Mouse (Mus musculus) CH12.LX (cell line): ENCODE results near the gene Tspan5. TPM values are rescaled to one million over a fixed set of nuclear protein-coding genes. Genes with fewer than 3 reads are reported as not detected.

Experiments used
- DNase-seq: peaks from one replicate; pipeline ENCODE4 v3.0.0-alpha.2; 2013; ENCODE audit errors: extremely low read depth
- H3K27ac ChIP-seq: 2 replicates; pipeline ENCODE4 v1.5.1; 2012; ENCODE audit warnings: low read depth, mild to moderate bottlenecking, control low read depth, moderate library complexity; ENCODE audit not compliant: insufficient read depth
- H3K27me3 ChIP-seq: replicated peaks from 2 replicates; pipeline ENCODE3; 2012; ENCODE audit warnings: inconsistent platforms
- H3K36me3 ChIP-seq, 2 experiments: replicated peaks in 1 of 2; 2 replicates each; pipeline versions ENCODE3 to v1.6.1; 2012; ENCODE audit warnings: inconsistent platforms in 1 of 2, low read length in 1 of 2, mild to moderate bottlenecking in 1 of 2, mixed read lengths in 1 of 2, moderate library complexity in 1 of 2; ENCODE audit not compliant: control insufficient read depth in 1 of 2, insufficient read depth in 1 of 2
- H3K4me1 ChIP-seq, 2 experiments: 2 replicates each; pipeline ENCODE4 v1.6.1; 2012; ENCODE audit warnings: inconsistent platforms in 1 of 2, moderate library complexity in 1 of 2; ENCODE audit not compliant: insufficient read depth in 2 of 2, control insufficient read depth in 1 of 2
- H3K4me2 ChIP-seq: 2 replicates; pipeline ENCODE4 v1.6.1; 2012; ENCODE audit warnings: low read depth, mild to moderate bottlenecking, control low read depth; ENCODE audit not compliant: poor library complexity, insufficient read depth, severe bottlenecking
- H3K4me3 ChIP-seq, 3 experiments: fragments of 150-350 bp in 1 of 3; sonication (generic) in 1 of 3; replicated peaks in 1 of 3; 2 replicates each; pipeline versions ENCODE3 to v1.5.1; 2011 to 2012; ENCODE audit warnings: low read depth in 2 of 3, low read length in 2 of 3, mild to moderate bottlenecking in 2 of 3, moderate library complexity in 2 of 3, control low read depth in 1 of 3, improper control_type of control experiment in 1 of 3, inconsistent platforms in 1 of 3, mixed read lengths in 1 of 3; ENCODE audit not compliant: poor library complexity in 1 of 3
- H3K79me2 ChIP-seq: replicated peaks from 2 replicates; pipeline ENCODE4 v1.6.1; 2012; ENCODE audit warnings: mild to moderate bottlenecking, moderate library complexity; ENCODE audit not compliant: control insufficient read depth, poor library complexity, insufficient read depth, severe bottlenecking; ENCODE audit errors: extremely low read depth
- H3K9ac ChIP-seq: 2 replicates; pipeline ENCODE4 v1.6.1; 2012; ENCODE audit warnings: low read depth, mild to moderate bottlenecking, control low read depth, moderate library complexity; ENCODE audit not compliant: insufficient read depth
- H3K9me3 ChIP-seq: replicated peaks from 2 replicates; pipeline ENCODE3; 2012; ENCODE audit warnings: low read length, inconsistent platforms, mixed read lengths
- ELF1 ChIP-seq: IDR thresholded peaks from 2 replicates; pipeline ENCODE4 v1.6.1; 2014; ENCODE audit warnings: low read depth, mild to moderate bottlenecking, inconsistent platforms, low read length, improper control_type of control experiment
- EP300 ChIP-seq: IDR thresholded peaks from 2 replicates; pipeline ENCODE4 v1.6.1; 2011; ENCODE audit warnings: low read length, improper control_type of control experiment
- HCFC1 ChIP-seq: IDR thresholded peaks from 2 replicates; pipeline ENCODE4 v1.6.1; 2012; ENCODE audit warnings: low read depth, mild to moderate bottlenecking, inconsistent platforms, low read length, improper control_type of control experiment
- KAT2A ChIP-seq: IDR thresholded peaks from 2 replicates; pipeline ENCODE4 v1.6.1; 2012; ENCODE audit warnings: low read length, improper control_type of control experiment, inconsistent platforms; ENCODE audit not compliant: insufficient replicate concordance
- MAFK ChIP-seq: IDR thresholded peaks from 2 replicates; pipeline ENCODE4 v1.6.1; 2011; ENCODE audit warnings: low read length, improper control_type of control experiment; ENCODE audit not compliant: insufficient replicate concordance
- MAX ChIP-seq: IDR thresholded peaks from 2 replicates; pipeline ENCODE4 v1.6.1; 2011; ENCODE audit warnings: low read length, improper control_type of control experiment
- MXI1 ChIP-seq: IDR thresholded peaks from 2 replicates; pipeline ENCODE4 v1.6.1; 2011; ENCODE audit warnings: mild to moderate bottlenecking, low read depth, low read length, improper control_type of control experiment
- MYC ChIP-seq: IDR thresholded peaks from 2 replicates; pipeline ENCODE4 v1.6.1; 2011; ENCODE audit warnings: low read depth, mild to moderate bottlenecking, improper control_type of control experiment, low read length
- NELFE ChIP-seq: IDR thresholded peaks from 2 replicates; pipeline ENCODE4 v1.6.1; 2011; ENCODE audit warnings: low read depth, low read length, improper control_type of control experiment
- SIN3A ChIP-seq: IDR thresholded peaks from 2 replicates; pipeline ENCODE4 v1.6.1; 2012; ENCODE audit warnings: low read length, improper control_type of control experiment, inconsistent platforms
- SMC3 ChIP-seq: IDR thresholded peaks from 2 replicates; pipeline ENCODE4 v1.6.1; 2011; ENCODE audit warnings: low read depth, low read length, improper control_type of control experiment
- TBP ChIP-seq: conservative IDR thresholded peaks from 2 replicates; pipeline ENCODE4 v1.6.1; 2011; ENCODE audit warnings: low read depth, low read length, improper control_type of control experiment
- TCF12 ChIP-seq: IDR thresholded peaks from 2 replicates; pipeline ENCODE4 v1.6.1; 2014; ENCODE audit warnings: low read depth, mild to moderate bottlenecking, inconsistent platforms, low read length, improper control_type of control experiment
- UBTF ChIP-seq: IDR thresholded peaks from 2 replicates; pipeline ENCODE4 v1.6.1; 2012; ENCODE audit warnings: low read depth, mild to moderate bottlenecking, inconsistent platforms, low read length, improper control_type of control experiment, moderate library complexity
- USF1 ChIP-seq: IDR thresholded peaks from 2 replicates; pipeline ENCODE4 v1.6.1; 2014; ENCODE audit warnings: low read depth, mild to moderate bottlenecking, inconsistent platforms, low read length, improper control_type of control experiment
- USF2 ChIP-seq: conservative IDR thresholded peaks from 2 replicates; pipeline ENCODE4 v1.6.1; 2011; ENCODE audit warnings: low read depth, low read length, improper control_type of control experiment
- ZC3H11A ChIP-seq: IDR thresholded peaks from 2 replicates; pipeline ENCODE4 v1.6.1; 2012; ENCODE audit warnings: low read depth, mild to moderate bottlenecking, inconsistent platforms, low read length, improper control_type of control experiment
- dilution Hi-C: fragments of 300-500 bp; cut with MboI; formaldehyde crosslinking; loops from 2 replicates; pipeline ENCODE4 v1.14.3; 2020; ENCODE audit warnings: low sequenced_read_pairs; ENCODE audit not compliant: extremely low pct_unique_long_range_greater_than_20kb, extremely low pct_ligation_motif_present
- in situ Hi-C: fragments of 300-500 bp; cut with MboI; formaldehyde crosslinking; loops from 3 replicates; pipeline ENCODE4 v1.14.3; 2019; ENCODE audit warnings: low sequenced_read_pairs, low pct_ligation_motif_present, low pct_unique_long_range_greater_than_20kb, mixed read lengths
- polyA plus RNA-seq: library from polyadenylated mRNA; unstranded; fragments of >175 nt; gene quantifications from 2 replicates; pipeline ENCODE4 v1.2.1, GENCODE M21; 2012; ENCODE audit warnings: low read depth; ENCODE audit not compliant: insufficient read length
- total RNA-seq, 2 experiments: library from RNA; depleted of rRNA; stranded (reverse); fragments of 300-350 nt in 1 of 2; fragments of >200 nt in 1 of 2; gene quantifications; 2 replicates each; pipeline ENCODE4 v1.2.3; 2012 to 2014

The Tspan5 gene
- total and polyA plus RNA-seq, 3 experiments = 17.2 to 43.1 (median 25.9) TPM

DNA sequence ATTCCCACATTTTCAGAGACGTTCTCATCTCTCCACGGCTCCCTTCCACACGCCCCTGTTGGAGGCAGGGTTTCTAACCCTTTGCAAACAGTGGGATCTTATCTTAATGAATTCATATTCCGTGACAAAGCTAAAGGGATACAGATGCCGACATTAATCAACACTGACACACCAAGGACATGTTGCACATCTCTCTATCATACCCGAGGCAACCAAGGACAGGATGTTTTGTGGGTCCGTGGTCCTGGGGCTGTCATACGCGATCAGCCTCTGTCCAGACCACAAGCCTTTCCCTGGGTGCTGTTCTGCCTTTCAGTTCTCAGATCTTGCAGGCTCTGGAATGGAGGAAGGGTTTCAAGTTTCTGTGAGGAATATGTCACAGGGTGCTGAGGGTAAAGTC is 37.5 kb upstream of the Tspan5 start:
- Histone ChIP-seq H3K27me3 (no peaks in the 10 kb centered on the region), H3K79me2 (no peaks in the 10 kb centered on the region), H3K4me2 (no peak overlapping the region), H3K4me1 (peaks cover 0 to 5% of the 10 kb centered on the region in 2 experiments; a peak in 3 of 4 replicates), H3K27ac (no peak overlapping the region), H3K36me3 (no peaks in the 10 kb centered on the region), H3K4me3 (no peak overlapping the region), H3K9ac (no peak overlapping the region), H3K9me3 (no peaks in the 10 kb centered on the region)
- in situ Hi-C loops (no loop called here), dilution Hi-C loops (no loop called here)
- TF ChIP-seq KAT2A = no peak
- DNase-seq = no peak

DNA sequence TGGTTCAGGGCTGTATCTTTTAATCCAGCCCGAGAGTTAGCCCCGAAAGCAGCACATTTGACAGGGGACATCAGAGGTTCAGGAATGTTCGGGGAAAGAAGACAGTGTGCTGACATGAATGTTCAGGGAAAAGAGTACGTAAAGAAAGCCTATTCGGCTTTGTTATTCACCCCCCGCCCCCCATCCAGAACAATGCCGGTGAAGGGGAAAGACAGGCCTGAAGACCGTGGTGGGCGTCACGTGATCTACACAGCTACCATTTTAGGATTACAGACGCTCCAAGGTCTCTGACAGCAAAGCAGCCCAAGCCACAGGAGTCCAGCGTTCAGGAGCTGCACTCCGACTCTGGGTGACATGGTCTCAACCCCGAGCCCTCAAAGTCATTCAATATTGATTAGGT is 36.1 kb upstream of the Tspan5 start:
- dilution Hi-C loops = no loop called here
- Histone ChIP-seq H3K79me2 (no peaks in the 10 kb centered on the region), H3K36me3 (no peaks in the 10 kb centered on the region), H3K4me3 (no peak overlapping the region), H3K4me2 (no peak overlapping the region), H3K9ac (no peak overlapping the region), H3K9me3 (no peaks in the 10 kb centered on the region), H3K27ac (no peak overlapping the region), H3K4me1 (peaks cover 0 to 5% of the 10 kb centered on the region in 2 experiments; a peak in 3 of 4 replicates), H3K27me3 (no peaks in the 10 kb centered on the region)
- in situ Hi-C loops = no loop called here
- no peak for DNase-seq
- TF ChIP-seq USF1 (peak; percentile 28; the same call in 1 of the 2 replicates), EP300 (no peak), NELFE (no peak), UBTF (no peak), ELF1 (no peak), USF2 (no peak; the same call in 1 of the 2 replicates)

DNA sequence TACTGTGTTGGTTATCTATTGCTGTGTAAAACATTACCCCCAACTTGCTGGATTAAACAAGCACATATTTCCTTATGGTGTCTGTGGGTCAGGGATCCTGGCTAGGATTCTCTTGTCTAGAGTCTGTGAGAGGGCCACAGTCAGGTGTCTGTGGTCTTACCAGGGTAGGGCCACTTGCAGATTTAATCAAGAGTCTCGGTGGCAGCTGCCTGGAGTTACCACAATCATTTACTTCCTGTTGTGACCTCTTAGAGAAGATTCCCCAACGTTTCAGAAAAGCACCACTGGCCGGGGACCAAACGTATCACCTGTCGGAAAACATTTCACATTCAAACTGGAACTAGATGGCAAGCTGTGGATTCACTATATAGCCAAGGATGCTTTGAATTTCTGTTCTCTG is 32.8 kb upstream of the Tspan5 start:
- DNase-seq = no peak
- TF ChIP-seq SMC3 (no peak), MAX (no peak), ELF1 (no peak), MXI1 (no peak), NELFE (no peak), SIN3A (no peak), TBP (no peak), MYC (no peak), MAFK (no peak), HCFC1 (no peak), TCF12 (no peak), ZC3H11A (no peak)
- TF ChIP-seq, all 38 proteins: peak for 0
- H3K36me3 ChIP-seq = no peaks in the 10 kb centered on the region
- H3K4me2 ChIP-seq = no peak overlapping the region
- H3K27ac ChIP-seq = no peak overlapping the region
- dilution Hi-C loops = no loop called here
- peaks cover 0 to 3% of the 10 kb centered on the region in 2 experiments; a peak in 1 of 4 replicates for H3K4me1 ChIP-seq
- H3K9ac ChIP-seq = no peak overlapping the region
- in situ Hi-C loops = no loop called here
- H3K27me3 ChIP-seq = no peaks in the 10 kb centered on the region
- H3K79me2 ChIP-seq = no peaks in the 10 kb centered on the region
- no peaks in the 10 kb centered on the region for H3K9me3 ChIP-seq
- H3K4me3 ChIP-seq = no peak overlapping the region
